Mouse (Mus musculus) lung, postnatal 4 days (tissue): ENCODE data around the gene Cbfa2t3.
A peak's percentile ranks its signal among the peaks of the same experiment; 100 is the strongest.

Source experiments
- DNase-seq, 2 experiments: peaks; one replicate each; pipeline ENCODE4 v3.0.0; 2021

Gene Cbfa2t3

GRCm38 (mm10) chr8:122600666-122601065 is 98.2 kb downstream of the Cbfa2t3 start:
- DNase-seq: no peak

GRCm38 (mm10) chr8:122596031-122596430 is 102.9 kb downstream of the Cbfa2t3 start:
- DNase-seq: no peak

DNA sequence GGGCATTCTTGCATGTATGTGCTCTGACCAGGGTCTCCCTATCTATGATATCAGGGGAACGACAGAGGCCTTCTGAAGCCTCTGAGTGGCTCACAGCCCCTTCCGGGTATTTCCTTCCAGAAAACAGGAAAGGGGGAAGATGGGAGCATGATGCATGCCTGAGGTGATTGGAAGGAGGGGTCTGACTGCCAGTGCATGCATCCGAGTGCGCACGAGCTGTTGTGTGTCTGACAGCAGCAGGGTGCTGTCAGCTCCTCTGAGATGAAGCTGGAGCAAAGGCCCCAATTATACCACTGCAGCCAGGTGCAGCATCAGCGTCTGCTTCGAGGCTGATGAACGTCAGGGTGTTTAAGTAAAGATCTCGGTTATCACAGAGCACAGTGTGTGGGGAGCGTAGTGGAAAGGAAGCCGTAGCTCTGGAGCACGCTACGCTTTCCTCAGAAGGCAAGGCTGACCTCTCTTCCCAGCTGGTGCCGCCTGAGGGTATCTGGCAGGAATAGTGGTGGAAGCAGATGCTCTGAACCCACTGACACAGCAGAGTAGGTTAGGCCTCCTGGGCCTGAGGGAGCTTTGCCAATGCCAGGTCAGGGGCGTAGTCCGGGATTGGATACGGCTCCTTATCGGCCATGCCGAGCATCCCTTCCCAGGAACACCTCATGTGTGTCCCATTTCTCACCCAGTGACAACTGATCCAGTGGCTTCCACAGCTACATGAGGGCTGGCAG is 105.0 kb downstream of the Cbfa2t3 start:
- no peak for DNase-seq

- peak in 1 of 2 experiments; percentile 28 for DNase-seq
Measured at GRCm38 (mm10) chr8:122593240-122593639, 105.7 kb downstream of the Cbfa2t3 start.

- DNase-seq: no peak
Measured at GRCm38 (mm10) chr8:122586749-122587148, 112.2 kb downstream of the Cbfa2t3 start.

GRCm38 (mm10) chr8:122586171-122586570 is 112.7 kb downstream of the Cbfa2t3 start:
- no peak for DNase-seq

DNA sequence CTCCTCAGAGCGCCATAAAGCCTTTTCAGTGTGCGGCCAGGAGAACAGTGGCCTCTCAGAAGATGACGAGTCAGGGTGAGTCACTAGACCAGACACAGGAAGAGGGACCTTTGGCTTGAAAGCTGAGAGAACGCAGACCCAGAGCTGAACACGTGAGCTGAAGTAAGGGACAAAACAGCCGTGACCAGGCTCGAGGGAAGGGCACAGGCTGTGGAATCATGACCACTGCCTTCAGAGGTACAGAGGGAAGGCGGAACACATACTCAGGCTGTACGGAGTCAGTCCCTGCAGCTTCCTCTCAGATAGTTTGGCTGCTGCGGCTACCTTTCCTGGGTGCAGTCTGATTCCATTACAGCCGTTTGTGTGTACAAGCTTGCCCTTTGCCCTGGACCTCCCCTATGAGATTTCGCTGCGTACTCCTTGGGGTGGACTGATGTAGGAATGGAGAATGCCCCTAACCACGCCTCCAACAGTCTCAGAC is 113.5 kb downstream of the Cbfa2t3 start:
- no peak for DNase-seq

DNA sequence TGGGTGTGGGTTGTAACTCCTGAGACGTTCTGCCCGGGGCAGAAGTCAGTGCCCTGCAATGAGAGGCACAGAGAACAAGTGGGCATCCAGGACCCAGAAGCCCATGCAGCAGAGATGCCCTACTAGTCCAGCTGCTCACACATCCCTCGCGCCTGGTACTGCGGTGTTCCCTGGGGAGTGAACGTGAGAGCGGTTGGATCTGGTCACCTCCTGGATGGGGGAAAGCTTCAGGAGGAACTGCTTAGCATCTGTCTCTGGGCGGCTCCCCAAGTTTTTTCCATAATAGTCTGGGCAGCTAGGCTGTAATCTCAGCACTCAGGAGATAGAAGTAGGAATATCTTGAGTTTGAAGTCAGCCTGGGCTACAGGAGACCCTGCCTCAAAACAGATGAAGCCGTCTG is 113.9 kb downstream of the Cbfa2t3 start:
- no peak for DNase-seq

DNA sequence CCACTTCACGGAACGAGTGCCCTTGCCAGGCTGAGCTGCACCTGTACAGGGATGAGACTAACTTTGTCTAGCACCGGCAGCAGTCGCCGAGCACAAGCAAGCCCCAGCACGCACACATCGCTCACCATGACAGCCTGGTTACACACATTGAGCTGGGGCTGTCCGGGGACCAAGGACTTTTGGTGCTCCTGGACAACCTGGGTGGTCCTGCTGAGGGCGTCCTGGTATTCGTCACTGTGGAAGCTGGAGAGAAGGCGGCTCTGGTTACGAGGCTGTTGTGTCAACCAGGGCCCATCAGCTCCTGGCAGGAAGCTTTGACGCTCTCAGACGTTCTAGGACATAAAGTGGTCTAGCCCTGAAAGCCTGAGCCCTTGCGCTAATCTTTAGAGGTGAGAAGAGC is 118.0 kb downstream of the Cbfa2t3 start:
- DNase-seq: no peak

- DNase-seq: peak in 1 of 2 experiments; percentile 26
Measured at GRCm38 (mm10) chr8:122579196-122579595, 119.7 kb downstream of the Cbfa2t3 start.

DNA sequence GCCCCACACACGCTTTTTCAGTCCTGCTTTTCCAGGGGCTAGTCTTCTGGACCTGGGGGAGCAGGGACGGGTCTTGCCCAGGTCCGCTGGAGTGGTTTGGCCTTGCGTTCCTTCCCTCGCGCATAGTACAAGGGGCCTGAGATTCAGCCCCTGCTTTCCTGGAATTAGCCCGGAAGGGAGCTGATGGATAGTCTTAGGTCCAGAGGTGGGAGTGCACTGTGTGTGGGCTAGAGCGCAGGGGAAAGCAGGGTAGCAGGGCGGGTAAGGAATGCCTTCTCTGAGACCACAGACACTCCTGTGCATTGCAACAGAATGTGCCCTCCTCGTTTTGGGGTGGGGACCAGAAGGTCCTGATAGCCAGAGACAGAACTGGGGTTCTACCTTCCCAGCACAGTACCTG is 121.8 kb downstream of the Cbfa2t3 start:
- peak in 1 of 2 experiments; percentile 24 for DNase-seq

GRCm38 (mm10) chr8:122576648-122577022 is 122.3 kb downstream of the Cbfa2t3 start, which contains the start of gene Aprt:
Gene Aprt, minus strand, starts transcription at chr8:122576909.
- peak; percentile 94 to 96 for DNase-seq

DNA sequence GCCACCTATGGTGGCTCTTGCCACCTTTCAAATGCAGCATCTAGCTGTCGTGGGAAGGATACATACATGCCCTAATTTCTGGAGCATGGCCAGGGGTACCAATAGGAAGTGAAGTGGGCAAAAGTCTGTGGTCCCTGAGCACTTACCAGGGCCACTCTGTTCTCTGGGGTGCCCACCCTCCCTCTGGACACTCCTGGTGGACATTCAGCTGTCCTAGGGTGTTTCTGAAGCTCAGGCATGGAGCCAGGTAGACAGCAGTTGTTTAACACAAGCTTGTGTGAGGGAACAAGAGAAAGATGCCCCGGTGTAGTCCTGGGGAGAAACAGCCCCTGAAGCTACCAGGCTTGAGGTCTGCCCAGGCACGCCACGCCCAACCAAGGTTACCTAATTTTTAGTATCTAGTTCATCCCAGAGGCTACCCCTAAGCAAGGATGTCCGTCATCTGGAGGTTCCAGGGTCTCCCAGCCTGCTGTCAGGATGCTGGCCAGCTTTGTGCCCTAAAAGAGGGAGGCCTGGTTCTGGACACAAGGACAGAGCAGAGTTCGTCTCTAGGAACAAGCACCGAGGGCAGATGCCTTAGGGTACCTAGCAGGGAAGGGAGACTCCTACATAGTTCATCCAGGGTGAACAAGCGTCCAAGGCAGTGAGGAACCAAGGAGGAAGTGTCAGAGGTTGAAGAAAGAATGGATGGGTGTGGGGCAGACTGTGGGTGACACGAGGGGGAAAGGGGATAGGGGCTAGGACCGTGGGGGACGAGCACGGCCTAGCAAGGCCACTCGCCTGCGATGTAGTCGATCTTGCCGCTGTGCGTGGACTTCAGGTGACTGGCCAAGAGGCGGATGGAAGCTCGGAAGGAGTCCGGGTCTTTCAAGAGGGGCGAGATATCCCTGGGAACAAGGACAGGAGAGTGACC is 122.9 kb downstream of the Cbfa2t3 start:
- no peak for DNase-seq

DNA sequence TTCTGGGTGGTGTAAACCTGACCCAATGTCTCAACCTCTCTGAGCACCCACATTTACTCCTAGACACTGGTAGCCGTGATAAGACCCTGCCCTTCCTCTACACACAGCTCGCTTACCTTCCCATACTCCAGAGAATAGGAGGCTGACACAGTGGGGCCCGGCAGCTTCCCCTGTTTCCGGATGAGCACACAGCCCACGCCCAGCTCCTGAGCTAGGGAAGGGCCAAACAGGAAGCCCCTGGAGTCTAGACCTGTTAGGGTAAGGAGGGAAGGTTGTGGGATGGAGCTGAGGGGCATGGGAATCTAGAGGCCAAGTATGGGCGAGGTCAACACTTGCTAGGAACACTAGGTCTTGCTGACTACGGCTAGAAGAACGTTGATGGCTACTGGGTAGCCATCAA is 123.6 kb downstream of the Cbfa2t3 start:
- peak in 1 of 2 experiments; percentile 33 for DNase-seq
